Mouse (Mus musculus) mouse embryonic stem cell (cell line): Measurements from ENCODE around the gene Crebzf.

Experiments used
- in situ Hi-C, 2 experiments: fragments of 300-500 bp; cut with MboI; formaldehyde crosslinking; loops; 1 replicate in 1 of 2; 3 replicates in 1 of 2; pipeline ENCODE4 v1.14.3; 2019 to 2020; ENCODE audit warnings: low sequenced_read_pairs in 2 of 2, low pct_unique_long_range_greater_than_20kb in 1 of 2, mixed read lengths in 1 of 2; ENCODE audit not compliant: unreplicated experiment in 1 of 2

Gene Crebzf

GRCm38 (mm10) chr7:90473511-90473910 lies 31.0 kb downstream of the Crebzf start:
- in situ Hi-C loops: loop anchor here in 1 of 2 experiments (25.0 kb wide), 1 partner anchor 486 kb away; the partner anchor contains the start of gene Eed

- in situ Hi-C loops: loop anchor here in 1 of 2 experiments (25.0 kb wide), 1 partner anchor 961 kb away; no protein-coding TSS in a partner anchor
Observed at GRCm38 (mm10) chr7:90475793-90476312, 33.3 kb downstream of the Crebzf start, which contains the start of gene Tmem126b. Gene Tmem126b, minus strand, starts transcription at chr7:90476001.

GRCm38 (mm10) chr7:90476313-90477245 lies 34.0 kb downstream of the Crebzf start, which contains the start of gene Dlg2:
Gene Dlg2, plus strand, starts transcription at chr7:90476672.
- in situ Hi-C loops: loop anchor here in 1 of 2 experiments (25.0 kb wide), 1 partner anchor 961 kb away; no protein-coding TSS in a partner anchor

GRCm38 (mm10) chr7:90482607-90483006 lies 40.1 kb downstream of the Crebzf start:
- in situ Hi-C loops: loop anchor here in 1 of 2 experiments (25.0 kb wide), 1 partner anchor 955 kb away; no protein-coding TSS in a partner anchor
